Mouse (Mus musculus): ENCODE measurements at regions not wholly inside any gene's neighbourhood (a gene's known extent, or its start where the extent isn't known, plus 50 kb on each side); places are given as distances from the start of the nearest gene placed in this dataset.
"Not testable (repeated sequence)": the region's sequence is repeated elsewhere in the genome, so short reads cannot be mapped to it uniquely, and the experiment has no call there.

- 89% methylated on average over 2 of the region's 2 CpGs for WGBS
- Histone ChIP-seq H3K9ac (no peak overlapping the region), H3K9me3 (no peaks in the 10 kb centered on the region), H3K4me3 (no peak overlapping the region), H3K36me3 (no peaks in the 10 kb centered on the region), H3K4me1 (0 out of 2 replicates have a peak, but pooled peaks cover 5% of the 10 kb centered on the region), H3K4me2 (no peak overlapping the region), H3K27ac (no peak overlapping the region), H3K27me3 (no peaks in the 10 kb centered on the region)
- ATAC-seq (ENCODE audit: insufficient number of reproducible peaks, insufficient read depth, low FRiP score, low TSS enrichment, low read depth), result no peak
Observed at GRCm38 (mm10) chr12:14287657-14288056, 135.8 kb upstream of the Fam84a start.

GRCm38 (mm10) chr12:14286676-14287075, 134.8 kb upstream of the Fam84a start:
- H3K4me3 ChIP-seq, result no peak overlapping the region
- no peak overlapping the region for H3K9ac ChIP-seq
- no peak overlapping the region for H3K27ac ChIP-seq
- no peaks in the 10 kb centered on the region for H3K36me3 ChIP-seq
- ATAC-seq (ENCODE audit: insufficient number of reproducible peaks, insufficient read depth, low FRiP score, low TSS enrichment, low read depth), result no peak
- 85% methylated on average over 1 of the region's 1 CpGs for WGBS
- no peak overlapping the region for H3K4me2 ChIP-seq
- no peaks in the 10 kb centered on the region for H3K9me3 ChIP-seq
- H3K27me3 ChIP-seq, result no peaks in the 10 kb centered on the region
- no peaks in the 10 kb centered on the region for H3K4me1 ChIP-seq

GRCm38 (mm10) chr12:14285870-14286535, 134.1 kb upstream of the Fam84a start:
- H3K9ac ChIP-seq, result no peak overlapping the region
- no peaks in the 10 kb centered on the region for H3K4me1 ChIP-seq
- no peak for ATAC-seq (ENCODE audit: insufficient number of reproducible peaks, insufficient read depth, low FRiP score, low TSS enrichment, low read depth)
- H3K4me3 ChIP-seq, result no peak overlapping the region
- no peaks in the 10 kb centered on the region for H3K9me3 ChIP-seq
- no peak overlapping the region for H3K27ac ChIP-seq
- H3K4me2 ChIP-seq, result no peak overlapping the region
- no peaks in the 10 kb centered on the region for H3K27me3 ChIP-seq
- 78% methylated on average over 2 of the region's 2 CpGs for WGBS
- H3K36me3 ChIP-seq, result no peaks in the 10 kb centered on the region

GRCm38 (mm10) chr12:14283106-14283692, 131.3 kb upstream of the Fam84a start:
- Histone ChIP-seq H3K27me3 (no peaks in the 10 kb centered on the region), H3K4me3 (no peak overlapping the region), H3K9me3 (no peaks in the 10 kb centered on the region), H3K9ac (no peak overlapping the region), H3K4me1 (no peaks in the 10 kb centered on the region), H3K36me3 (no peaks in the 10 kb centered on the region), H3K27ac (no peak overlapping the region), H3K4me2 (no peak overlapping the region)
- no peak for ATAC-seq (ENCODE audit: insufficient number of reproducible peaks, insufficient read depth, low FRiP score, low TSS enrichment, low read depth)
- 43% methylated on average over 4 of the region's 4 CpGs for WGBS

GRCm38 (mm10) chr12:14275265-14275664, 123.4 kb upstream of the Fam84a start:
- H3K9me3 ChIP-seq, result no peaks in the 10 kb centered on the region
- no peaks in the 10 kb centered on the region for H3K27me3 ChIP-seq

GRCm38 (mm10) chr12:14274796-14275195, 122.9 kb upstream of the Fam84a start:
- no peaks in the 10 kb centered on the region for H3K27me3 ChIP-seq
- no peak for ATAC-seq (ENCODE audit: insufficient number of reproducible peaks, insufficient read depth, low FRiP score, low TSS enrichment, low read depth)
- H3K4me1 ChIP-seq, result no peaks in the 10 kb centered on the region
- H3K9ac ChIP-seq, result no peak overlapping the region
- 84% methylated on average over 5 of the region's 5 CpGs for WGBS
- H3K4me2 ChIP-seq, result no peak overlapping the region
- H3K4me3 ChIP-seq, result no peak overlapping the region
- no peak overlapping the region for H3K27ac ChIP-seq
- H3K9me3 ChIP-seq, result no peaks in the 10 kb centered on the region
- H3K36me3 ChIP-seq, result no peaks in the 10 kb centered on the region

More at GRCm38 (mm10) chr12:14275265-14275664, 123.4 kb upstream of the Fam84a start:
- no peak for ATAC-seq (ENCODE audit: insufficient number of reproducible peaks, insufficient read depth, low FRiP score, low TSS enrichment, low read depth)
- Histone ChIP-seq H3K36me3 (no peaks in the 10 kb centered on the region), H3K4me3 (no peak overlapping the region), H3K27ac (no peak overlapping the region), H3K4me2 (no peak overlapping the region), H3K9ac (no peak overlapping the region), H3K4me1 (no peaks in the 10 kb centered on the region)

GRCm38 (mm10) chr12:14271216-14271615, 119.4 kb upstream of the Fam84a start:
- no peaks in the 10 kb centered on the region for H3K36me3 ChIP-seq
- no peak for ATAC-seq (ENCODE audit: insufficient number of reproducible peaks, insufficient read depth, low FRiP score, low TSS enrichment, low read depth)
- no peak overlapping the region for H3K4me2 ChIP-seq
- no peaks in the 10 kb centered on the region for H3K4me1 ChIP-seq
- no peaks in the 10 kb centered on the region for H3K27me3 ChIP-seq
- no peaks in the 10 kb centered on the region for H3K9me3 ChIP-seq
- H3K9ac ChIP-seq, result no peak overlapping the region
- no peak overlapping the region for H3K27ac ChIP-seq
- no peak overlapping the region for H3K4me3 ChIP-seq

- no peak overlapping the region for H3K9ac ChIP-seq
- 69% methylated on average over 2 of the region's 2 CpGs for WGBS
- H3K27ac ChIP-seq, result no peak overlapping the region
- no peak for ATAC-seq (ENCODE audit: insufficient number of reproducible peaks, insufficient read depth, low FRiP score, low TSS enrichment, low read depth)
- no peak overlapping the region for H3K4me3 ChIP-seq
- no peaks in the 10 kb centered on the region for H3K4me1 ChIP-seq
- no peak overlapping the region for H3K4me2 ChIP-seq
- H3K27me3 ChIP-seq, result no peaks in the 10 kb centered on the region
- H3K9me3 ChIP-seq, result no peaks in the 10 kb centered on the region
- H3K36me3 ChIP-seq, result no peaks in the 10 kb centered on the region
Observed at GRCm38 (mm10) chr12:14261102-14261501, 109.2 kb upstream of the Fam84a start.

- WGBS, result 82% methylated on average over 4 of the region's 4 CpGs
- Histone ChIP-seq H3K9me3 (no peaks in the 10 kb centered on the region), H3K9ac (no peak overlapping the region), H3K27ac (no peak overlapping the region), H3K36me3 (no peaks in the 10 kb centered on the region), H3K4me1 (no peaks in the 10 kb centered on the region), H3K4me2 (no peak overlapping the region), H3K4me3 (no peak overlapping the region), H3K27me3 (no peaks in the 10 kb centered on the region)
- ATAC-seq (ENCODE audit: insufficient number of reproducible peaks, insufficient read depth, low FRiP score, low TSS enrichment, low read depth), result no peak
Observed at GRCm38 (mm10) chr12:14260288-14260687, 108.4 kb upstream of the Fam84a start.

- no peak for ATAC-seq (ENCODE audit: insufficient number of reproducible peaks, insufficient read depth, low FRiP score, low TSS enrichment, low read depth)
- H3K27me3 ChIP-seq, result no peaks in the 10 kb centered on the region
- H3K9me3 ChIP-seq, result no peaks in the 10 kb centered on the region
- H3K27ac ChIP-seq, result no peak overlapping the region
- WGBS, result 76% methylated on average over 5 of the region's 5 CpGs
- no peak overlapping the region for H3K4me3 ChIP-seq
- no peak overlapping the region for H3K9ac ChIP-seq
- H3K36me3 ChIP-seq, result no peaks in the 10 kb centered on the region
- H3K4me2 ChIP-seq, result no peak overlapping the region
- H3K4me1 ChIP-seq, result no peaks in the 10 kb centered on the region
Observed at GRCm38 (mm10) chr12:14253336-14253735, 101.5 kb upstream of the Fam84a start.

- no peaks in the 10 kb centered on the region for H3K9me3 ChIP-seq
Observed at GRCm38 (mm10) chr12:14250124-14250523, 98.3 kb upstream of the Fam84a start.

GRCm38 (mm10) chr12:14242720-14243119, 90.9 kb upstream of the Fam84a start:
- not testable (repeated sequence) for H3K36me3 ChIP-seq; H3K27me3 ChIP-seq; H3K4me3 ChIP-seq; H3K9ac ChIP-seq; H3K27ac ChIP-seq; H3K9me3 ChIP-seq; ATAC-seq (ENCODE audit: insufficient number of reproducible peaks, insufficient read depth, low FRiP score, low TSS enrichment, low read depth); H3K4me2 ChIP-seq; H3K4me1 ChIP-seq
- WGBS, result 91% methylated on average over 6 of the region's 6 CpGs

More at GRCm38 (mm10) chr12:14250124-14250523, 98.3 kb upstream of the Fam84a start:
- Histone ChIP-seq H3K4me2 (no peak overlapping the region), H3K36me3 (no peaks in the 10 kb centered on the region), H3K27ac (no peak overlapping the region), H3K4me3 (no peak overlapping the region), H3K9ac (no peak overlapping the region), H3K27me3 (no peaks in the 10 kb centered on the region), H3K4me1 (no peaks in the 10 kb centered on the region)
- ATAC-seq (ENCODE audit: insufficient number of reproducible peaks, insufficient read depth, low FRiP score, low TSS enrichment, low read depth), result no peak
- WGBS, result 81% methylated on average over 4 of the region's 4 CpGs
